Mouse (Mus musculus) embryonic facial prominence, embryonic 15.5 days (tissue): ENCODE measurements at regions not wholly inside any gene's neighbourhood (a gene's known extent, or its start where the extent isn't known, plus 50 kb on each side); places are given as distances from the start of the nearest gene placed in this dataset.
A peak's percentile ranks its signal among the peaks of the same experiment; 100 is the strongest.

Experiments
- ATAC-seq: fragments of 200-750 bp; cut with Nextera tagmentation; 2 replicates; pipeline ENCODE4 v1.8.0; 2017; ENCODE audit warnings: low read depth, moderate TSS enrichment; ENCODE audit not compliant: insufficient number of reproducible peaks, low FRiP score, low TSS enrichment
- H3K27ac ChIP-seq: fragments of 300-500 bp; sonication (generic); replicated peaks from 2 replicates; pipeline ENCODE4 v1.5.1; 2015; ENCODE audit warnings: mild to moderate bottlenecking, inconsistent platforms
- H3K27me3 ChIP-seq: fragments of 300-500 bp; sonication (generic); 2 replicates; pipeline ENCODE4 v1.6.1; 2015; ENCODE audit warnings: inconsistent platforms
- H3K36me3 ChIP-seq: fragments of 300-500 bp; sonication (generic); 2 replicates; pipeline ENCODE4 v1.6.1; 2015; ENCODE audit warnings: mild to moderate bottlenecking, inconsistent platforms
- H3K4me1 ChIP-seq: fragments of 300-500 bp; sonication (generic); 2 replicates; pipeline ENCODE4 v1.6.1; 2015; ENCODE audit warnings: inconsistent platforms
- H3K4me2 ChIP-seq: fragments of 300-500 bp; sonication (generic); replicated peaks from 2 replicates; pipeline ENCODE4 v1.6.1; 2015; ENCODE audit warnings: mild to moderate bottlenecking, inconsistent platforms
- H3K4me3 ChIP-seq: fragments of 300-500 bp; sonication (generic); replicated peaks from 2 replicates; pipeline ENCODE4 v1.5.1; 2015; ENCODE audit warnings: mild to moderate bottlenecking, inconsistent platforms
- H3K9ac ChIP-seq: fragments of 300-500 bp; sonication (generic); 2 replicates; pipeline ENCODE4 v1.6.1; 2015; ENCODE audit warnings: inconsistent platforms
- H3K9me3 ChIP-seq: fragments of 300-500 bp; sonication (generic); replicated peaks from 2 replicates; pipeline ENCODE4 v1.6.1; 2016; ENCODE audit warnings: inconsistent platforms
- WGBS: fragments of 180-500 bp; shearing (Covaris S2); methylation state at CpG from one replicate; pipeline ENCODE4 v1.1.7; 2015; 5-methylcytosine and 5-hydroxymethylcytosine counted together

DNA sequence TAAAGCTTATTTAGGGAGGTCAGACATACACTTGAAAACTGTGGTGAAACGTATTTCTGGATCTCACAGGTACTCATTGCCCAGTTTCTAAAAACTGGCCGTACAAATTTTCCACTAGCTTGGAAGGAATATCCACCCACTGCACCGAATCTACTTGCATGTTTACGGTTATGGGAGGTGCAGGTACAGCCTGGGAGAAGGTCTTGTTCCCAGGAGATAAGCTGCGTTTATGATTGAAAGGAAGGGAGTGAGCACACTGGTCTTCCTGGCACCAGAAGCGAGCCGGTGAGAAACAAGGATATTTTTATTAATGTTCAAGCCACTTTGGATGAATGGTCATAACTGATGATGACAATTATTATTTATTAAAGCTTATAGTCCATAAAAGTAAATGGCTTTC lies 283.9 kb downstream of the Ccdc91 start:
- H3K4me3 ChIP-seq: no peak overlapping the region
- no peak overlapping the region for H3K27ac ChIP-seq
- no peaks in the 10 kb centered on the region for H3K36me3 ChIP-seq
- no peak overlapping the region for H3K9ac ChIP-seq
- ATAC-seq: no peak
- WGBS: 87% methylated on average over 7 of the region's 7 CpGs
- H3K9me3 ChIP-seq: no peaks in the 10 kb centered on the region
- H3K4me1 ChIP-seq: 0 out of 2 replicates have a peak, but pooled peaks cover 3% of the 10 kb centered on the region
- no peak overlapping the region for H3K4me2 ChIP-seq
- H3K27me3 ChIP-seq: no peaks in the 10 kb centered on the region

DNA sequence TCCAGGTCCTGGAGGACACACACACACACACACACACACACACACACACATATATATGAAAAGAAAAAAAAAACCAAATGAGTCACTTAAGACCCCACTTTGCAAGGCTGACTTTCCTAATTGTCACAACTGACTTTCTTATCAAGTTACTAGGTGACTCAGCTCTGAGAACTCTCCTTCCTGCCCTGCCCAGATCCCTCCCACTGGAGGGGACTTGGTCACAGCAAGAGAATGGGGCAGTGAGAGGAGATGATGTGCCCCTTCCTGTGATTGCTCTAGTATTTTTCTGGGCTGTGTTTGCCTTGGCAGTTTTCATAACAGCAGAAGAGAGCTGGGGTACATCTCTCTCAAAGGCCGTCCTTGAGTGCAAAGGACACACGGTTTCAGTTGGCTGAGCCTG lies 284.5 kb downstream of the Ccdc91 start:
- ATAC-seq: no peak
- Histone ChIP-seq H3K27me3 (no peaks in the 10 kb centered on the region), H3K4me1 (0 out of 2 replicates have a peak, but pooled peaks cover 3% of the 10 kb centered on the region), H3K9ac (no peak overlapping the region), H3K36me3 (no peaks in the 10 kb centered on the region), H3K4me3 (no peak overlapping the region), H3K27ac (no peak overlapping the region), H3K9me3 (no peaks in the 10 kb centered on the region), H3K4me2 (no peak overlapping the region)
- 82% methylated on average over 2 of the region's 2 CpGs for WGBS

DNA sequence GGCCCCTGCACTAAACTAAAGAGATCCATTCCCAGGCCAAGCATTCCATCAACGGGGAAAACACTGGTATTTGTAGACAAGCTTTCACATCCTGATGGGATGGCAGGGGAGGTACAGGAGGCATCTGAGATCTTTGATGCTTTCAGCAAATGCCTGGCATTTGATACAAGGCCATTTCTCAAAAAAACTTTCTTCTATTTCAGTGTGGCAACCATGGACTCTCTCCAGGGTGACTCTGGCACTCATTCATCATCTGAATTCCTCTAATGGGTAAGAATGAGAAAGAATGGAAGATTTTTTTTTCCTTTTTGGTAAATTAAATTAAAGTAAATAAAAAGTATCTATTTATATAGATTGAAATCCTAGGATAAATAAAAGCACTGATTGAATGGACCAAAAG lies 281.8 kb upstream of the Far2 start:
- H3K27me3 ChIP-seq: no peaks in the 10 kb centered on the region
- no peak overlapping the region for H3K27ac ChIP-seq
- H3K4me3 ChIP-seq: no peak overlapping the region
- no peak overlapping the region for H3K4me2 ChIP-seq
- H3K9me3 ChIP-seq: no peaks in the 10 kb centered on the region
- 75% methylated on average over 1 of the region's 1 CpGs for WGBS
- H3K4me1 ChIP-seq: no peaks in the 10 kb centered on the region
- ATAC-seq: no peak
- H3K9ac ChIP-seq: no peak overlapping the region
- H3K36me3 ChIP-seq: no peaks in the 10 kb centered on the region

DNA sequence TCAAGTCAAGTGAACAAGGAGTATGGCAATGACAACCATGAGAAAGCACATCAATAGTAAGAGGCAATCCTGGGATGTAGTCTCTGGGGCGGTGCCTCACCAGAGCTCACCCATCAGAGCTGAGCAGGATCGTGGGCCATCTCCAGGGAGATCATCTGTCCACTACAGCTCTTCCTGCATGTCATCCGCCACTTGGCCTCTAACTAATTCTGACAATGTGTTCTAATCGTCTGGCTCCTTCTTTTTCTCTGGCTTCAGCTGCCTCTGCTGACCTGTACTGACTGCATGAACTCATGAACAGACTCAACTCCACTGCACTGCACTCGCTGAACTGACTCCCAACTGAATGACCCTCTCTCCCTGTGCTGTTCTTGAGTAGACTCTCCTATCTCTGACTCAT lies 277.9 kb upstream of the Far2 start:
- ATAC-seq: no peak
- no peaks in the 10 kb centered on the region for H3K36me3 ChIP-seq
- no peaks in the 10 kb centered on the region for H3K9me3 ChIP-seq
- 85% methylated on average over 5 of the region's 5 CpGs for WGBS
- H3K9ac ChIP-seq: no peak overlapping the region
- no peak overlapping the region for H3K4me3 ChIP-seq
- no peak overlapping the region for H3K27ac ChIP-seq
- no peak overlapping the region for H3K4me2 ChIP-seq
- H3K27me3 ChIP-seq: no peaks in the 10 kb centered on the region
- no peaks in the 10 kb centered on the region for H3K4me1 ChIP-seq

DNA sequence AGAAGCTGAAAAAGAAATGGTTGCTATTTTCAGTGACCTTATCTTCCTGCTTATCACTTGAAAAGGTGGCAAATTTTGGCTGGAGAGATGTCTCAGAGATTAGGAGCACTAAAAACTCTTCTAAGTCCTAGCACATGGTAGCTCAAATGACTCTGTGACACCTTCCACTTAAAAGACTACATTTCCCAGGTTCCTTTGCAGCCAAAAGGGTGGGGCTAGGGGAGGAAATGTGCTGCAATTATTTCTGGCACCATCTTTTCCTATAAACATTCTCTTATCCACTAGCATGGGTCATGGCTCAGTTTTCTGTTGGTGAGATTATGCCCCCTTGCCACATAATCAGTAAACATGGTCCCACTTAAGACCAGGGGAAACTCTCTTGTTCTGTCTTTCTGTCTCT lies 277.0 kb upstream of the Far2 start:
- Histone ChIP-seq H3K36me3 (no peaks in the 10 kb centered on the region), H3K4me3 (no peak overlapping the region), H3K27ac (no peak overlapping the region), H3K27me3 (no peaks in the 10 kb centered on the region), H3K9me3 (no peaks in the 10 kb centered on the region), H3K4me2 (no peak overlapping the region), H3K4me1 (no peaks in the 10 kb centered on the region), H3K9ac (no peak overlapping the region)
- no peak for ATAC-seq

DNA sequence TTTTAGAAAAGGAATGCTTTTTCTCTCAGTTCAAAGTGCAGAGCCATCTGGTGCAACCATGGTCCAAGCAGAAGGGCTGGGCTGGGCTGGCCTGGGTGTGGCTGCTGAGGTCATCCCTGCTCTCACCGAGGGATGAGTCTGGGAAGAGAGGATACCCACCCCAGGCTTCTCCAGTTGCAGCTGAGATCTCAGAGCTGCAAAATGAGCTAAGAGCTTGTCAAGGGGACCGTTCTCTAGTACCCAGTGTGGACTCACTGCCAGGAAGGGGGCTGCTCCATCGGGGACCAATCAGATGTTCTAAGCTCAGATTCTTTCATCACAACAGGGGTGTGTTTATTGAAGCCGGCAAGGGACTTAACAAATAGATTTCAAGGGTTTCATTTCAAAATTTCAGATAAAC lies 275.6 kb upstream of the Far2 start:
- 0 out of 2 replicates have a peak, but pooled peaks have one; percentile 29 for ATAC-seq
- Histone ChIP-seq H3K4me2 (no peak overlapping the region), H3K36me3 (no peaks in the 10 kb centered on the region), H3K9me3 (no peaks in the 10 kb centered on the region), H3K9ac (no peak overlapping the region), H3K27ac (no peak overlapping the region), H3K27me3 (no peaks in the 10 kb centered on the region), H3K4me1 (no peaks in the 10 kb centered on the region), H3K4me3 (no peak overlapping the region)
- WGBS: 27% methylated on average over 4 of the region's 4 CpGs

DNA sequence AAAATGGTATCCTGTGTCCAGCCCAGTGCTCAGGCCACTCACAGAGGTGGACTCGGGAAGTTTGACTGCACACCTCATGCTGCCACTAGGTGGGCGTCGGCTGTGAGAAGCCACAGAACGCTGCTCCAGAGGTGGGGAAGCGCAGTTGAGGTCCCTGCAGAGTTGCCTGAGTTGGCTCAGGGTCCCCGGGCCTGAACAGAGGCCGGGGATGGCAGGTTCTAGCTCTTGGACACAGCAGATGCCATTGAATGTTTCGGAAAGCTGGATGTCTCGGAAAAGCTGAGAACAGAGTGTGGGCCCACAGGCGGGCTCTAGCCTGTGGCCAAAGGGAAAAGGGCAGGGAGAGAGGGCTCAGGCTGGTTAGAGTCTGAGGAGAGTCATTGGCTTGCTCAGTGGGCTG lies 273.2 kb upstream of the Far2 start:
- Histone ChIP-seq H3K9ac (no peak overlapping the region), H3K36me3 (no peaks in the 10 kb centered on the region), H3K4me1 (no peaks in the 10 kb centered on the region), H3K4me2 (no peak overlapping the region), H3K4me3 (no peak overlapping the region), H3K27ac (no peak overlapping the region), H3K9me3 (no peaks in the 10 kb centered on the region), H3K27me3 (no peaks in the 10 kb centered on the region)
- WGBS: 80% methylated on average over 10 of the region's 10 CpGs
- no peak for ATAC-seq

DNA sequence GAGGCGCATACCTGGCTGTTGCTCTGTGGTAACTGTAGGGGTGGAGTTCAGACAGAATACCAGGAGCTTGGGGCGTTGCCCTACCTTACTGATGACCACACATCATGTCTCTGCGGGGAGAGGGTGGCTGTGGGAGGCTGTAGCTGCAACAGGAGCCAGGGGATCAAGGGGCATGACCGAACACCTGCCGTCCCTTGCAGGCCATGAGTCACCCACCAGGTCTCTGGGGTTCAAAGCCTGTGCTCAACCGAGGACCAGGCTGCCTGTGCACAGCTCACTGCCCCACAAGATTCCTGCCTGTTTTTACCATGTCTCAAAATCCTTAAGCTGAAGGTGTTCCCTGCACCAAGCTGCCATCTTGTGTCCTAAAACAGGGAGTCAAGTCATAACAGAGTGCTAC lies 272.4 kb upstream of the Far2 start:
- ATAC-seq: no peak
- WGBS: 82% methylated on average over 6 of the region's 6 CpGs

DNA sequence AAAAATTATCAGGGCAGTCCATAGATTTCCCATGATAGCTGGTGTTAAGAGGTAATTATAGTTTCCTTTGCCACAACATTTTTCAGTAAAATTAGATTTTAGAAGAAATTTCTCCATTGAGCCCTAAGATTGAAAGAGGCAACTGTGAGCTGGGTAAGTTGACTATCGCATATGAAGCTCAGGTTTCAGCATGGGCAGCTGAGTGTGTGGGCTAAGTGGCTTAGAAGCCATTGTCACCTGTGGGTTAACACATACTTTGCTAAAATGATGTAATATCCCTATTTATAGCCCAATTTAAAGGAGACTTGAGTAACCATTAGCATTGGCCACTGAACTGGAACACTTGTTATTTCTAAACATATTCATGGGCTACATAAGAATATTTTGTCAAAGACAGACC lies 267.6 kb upstream of the Far2 start:
- Histone ChIP-seq H3K9me3 (no peaks in the 10 kb centered on the region), H3K36me3 (no peaks in the 10 kb centered on the region), H3K4me1 (no peaks in the 10 kb centered on the region), H3K4me2 (no peak overlapping the region), H3K27me3 (no peaks in the 10 kb centered on the region), H3K27ac (no peak overlapping the region), H3K9ac (no peak overlapping the region), H3K4me3 (no peak overlapping the region)
- WGBS: 78% methylated on average over 1 of the region's 1 CpGs
- ATAC-seq: no peak

More for the DNA sequence above, 272.4 kb upstream of the Far2 start:
- H3K9ac ChIP-seq: no peak overlapping the region
- H3K4me2 ChIP-seq: no peak overlapping the region
- no peaks in the 10 kb centered on the region for H3K36me3 ChIP-seq
- no peak overlapping the region for H3K4me3 ChIP-seq
- no peaks in the 10 kb centered on the region for H3K27me3 ChIP-seq
- no peaks in the 10 kb centered on the region for H3K4me1 ChIP-seq
- no peak overlapping the region for H3K27ac ChIP-seq
- H3K9me3 ChIP-seq: no peaks in the 10 kb centered on the region

DNA sequence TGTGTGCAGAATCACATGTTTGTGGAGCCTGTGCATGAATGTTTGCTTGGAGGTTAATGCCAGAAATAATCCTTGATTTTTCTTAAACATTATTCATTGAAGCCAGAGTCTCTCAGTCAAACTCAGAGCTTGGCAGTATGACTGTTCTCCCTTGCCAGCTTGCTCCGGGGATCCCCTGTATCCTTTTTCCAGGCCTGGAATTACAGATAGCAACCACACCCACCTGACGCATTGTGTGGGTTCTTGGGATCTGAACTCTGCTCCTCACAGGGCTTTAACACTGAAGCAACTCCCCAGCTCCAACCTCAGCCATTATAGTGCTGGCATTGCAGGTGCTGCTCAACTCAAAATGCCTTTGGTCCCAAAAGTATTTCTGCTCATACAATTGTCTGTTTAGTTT lies 262.8 kb upstream of the Far2 start:
- H3K9ac ChIP-seq: no peak overlapping the region
- no peak overlapping the region for H3K27ac ChIP-seq
- WGBS: 76% methylated on average over 2 of the region's 2 CpGs

DNA sequence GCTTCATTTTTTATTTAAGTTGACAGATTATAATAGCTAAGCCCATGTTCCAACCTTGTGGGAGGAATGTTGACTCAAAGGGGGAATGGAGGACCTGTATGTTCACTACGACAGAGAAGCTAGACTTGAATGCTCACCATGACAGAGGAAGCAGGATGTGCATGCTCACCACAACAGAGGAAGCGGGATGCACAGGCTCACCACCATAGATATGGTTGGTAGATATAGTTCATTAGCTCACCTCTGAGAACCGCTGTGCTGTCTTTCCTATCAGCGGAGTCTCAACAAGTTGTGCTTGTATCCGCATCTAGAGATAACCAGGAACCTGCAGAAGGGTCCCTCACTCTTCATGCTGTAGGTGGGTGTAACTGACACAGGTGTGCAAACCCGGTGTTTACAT lies 262.2 kb upstream of the Far2 start:
- ATAC-seq: no peak
- no peak overlapping the region for H3K27ac ChIP-seq
- H3K4me1 ChIP-seq: no peaks in the 10 kb centered on the region
- 84% methylated on average over 6 of the region's 6 CpGs for WGBS
- no peak overlapping the region for H3K4me2 ChIP-seq
- H3K36me3 ChIP-seq: no peaks in the 10 kb centered on the region
- peaks cover 7% of the 10 kb centered on the region; the same call in 1 of the 2 replicates for H3K27me3 ChIP-seq
- no peak overlapping the region for H3K9ac ChIP-seq
- no peak overlapping the region for H3K4me3 ChIP-seq
- H3K9me3 ChIP-seq: no peaks in the 10 kb centered on the region

More for the DNA sequence above, 262.8 kb upstream of the Far2 start:
- H3K4me2 ChIP-seq: no peak overlapping the region
- ATAC-seq: no peak
- H3K27me3 ChIP-seq: 0 out of 2 replicates have a peak, but pooled peaks cover 3% of the 10 kb centered on the region
- H3K9me3 ChIP-seq: no peaks in the 10 kb centered on the region
- no peak overlapping the region for H3K4me3 ChIP-seq
- H3K36me3 ChIP-seq: no peaks in the 10 kb centered on the region
- H3K4me1 ChIP-seq: no peaks in the 10 kb centered on the region

DNA sequence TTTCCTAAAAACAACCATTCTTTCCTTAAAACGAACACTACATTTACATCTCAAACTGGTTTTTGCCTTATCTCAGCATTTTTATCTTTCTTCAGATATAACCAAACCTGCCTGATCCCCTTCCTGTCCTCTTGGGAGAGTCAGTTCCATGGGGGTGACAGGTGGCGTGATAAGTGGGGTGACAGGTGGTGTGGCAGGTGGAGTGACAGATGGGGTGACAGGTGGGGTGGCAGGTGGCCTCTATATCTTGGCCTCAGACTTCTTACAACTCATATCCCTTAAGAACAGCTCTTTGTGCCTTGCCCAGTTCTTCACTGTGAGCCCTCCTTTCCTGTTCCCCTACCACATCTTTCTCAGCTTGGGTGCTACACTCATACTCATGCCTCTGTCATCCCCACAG lies 259.0 kb upstream of the Far2 start:
- no peaks in the 10 kb centered on the region for H3K4me1 ChIP-seq
- peaks cover 7% of the 10 kb centered on the region; the same call in 1 of the 2 replicates for H3K27me3 ChIP-seq
- no peak overlapping the region for H3K27ac ChIP-seq
- H3K9me3 ChIP-seq: no peaks in the 10 kb centered on the region
- 76% methylated on average over 2 of the region's 2 CpGs for WGBS
- H3K4me3 ChIP-seq: no peak overlapping the region
- H3K9ac ChIP-seq: no peak overlapping the region
- H3K4me2 ChIP-seq: no peak overlapping the region
- ATAC-seq: no peak
- no peaks in the 10 kb centered on the region for H3K36me3 ChIP-seq
